Mouse (Mus musculus) ES-Bruce4 (cell line): Measurements from ENCODE around the gene Wnt2. TPM values are rescaled to one million over a fixed set of nuclear protein-coding genes. Genes with fewer than 3 reads are reported as not detected.

ENCODE experiments used
- H3K27ac ChIP-seq: 2 replicates; pipeline ENCODE4 v1.5.1; 2012; ENCODE audit warnings: low read length, inconsistent platforms; ENCODE audit not compliant: insufficient read depth
- H3K27me3 ChIP-seq: 2 replicates; pipeline ENCODE4 v1.6.1; 2012; ENCODE audit warnings: mild to moderate bottlenecking, low read length, inconsistent platforms; ENCODE audit not compliant: control insufficient read depth, poor library complexity, insufficient read depth, severe bottlenecking
- H3K36me3 ChIP-seq: 2 replicates; pipeline ENCODE4 v1.6.1; 2012; ENCODE audit warnings: inconsistent platforms, mild to moderate bottlenecking, low read length, moderate library complexity; ENCODE audit not compliant: control insufficient read depth, poor library complexity, insufficient read depth, severe bottlenecking
- H3K4me1 ChIP-seq: one replicate; pipeline ENCODE4 v1.8.1; 2011; ENCODE audit warnings: low read length; ENCODE audit not compliant: control insufficient read depth, insufficient read depth
- H3K4me3 ChIP-seq: 2 replicates; pipeline ENCODE4 v1.5.1; 2011; ENCODE audit warnings: low read depth, mild to moderate bottlenecking, low read length
- H3K9ac ChIP-seq: 2 replicates; pipeline ENCODE4 v1.6.1; 2012; ENCODE audit warnings: low read depth, mild to moderate bottlenecking, inconsistent platforms; ENCODE audit not compliant: poor library complexity, severe bottlenecking
- H3K9me3 ChIP-seq: replicated peaks from 2 replicates; pipeline ENCODE4 v1.6.1; 2012; ENCODE audit warnings: mild to moderate bottlenecking, low read length, inconsistent platforms; ENCODE audit not compliant: control insufficient read depth, poor library complexity, insufficient read depth, severe bottlenecking
- CTCF ChIP-seq: IDR thresholded peaks from one replicate; pipeline ENCODE4 v1.8.1; 2011; ENCODE audit warnings: low read depth, low read length
- EP300 ChIP-seq: IDR thresholded peaks from 2 replicates; pipeline ENCODE4 v1.6.1; 2011; ENCODE audit warnings: low read depth, low read length; ENCODE audit not compliant: insufficient read depth
- POLR2A ChIP-seq: IDR thresholded peaks from one replicate; pipeline ENCODE4 v1.8.1; 2011; ENCODE audit warnings: low read length; ENCODE audit not compliant: insufficient read depth
- polyA plus RNA-seq: library from polyadenylated mRNA; stranded (reverse); fragments of >200 nt; gene quantifications from 2 replicates; pipeline ENCODE4 v1.2.4, GENCODE M21; 2011; ENCODE audit warnings: low read depth; ENCODE audit not compliant: missing spikeins, insufficient read depth, insufficient read length

Gene Wnt2
- not detected in 2 replicates for polyA plus RNA-seq

- Histone ChIP-seq H3K4me1 (no peaks in the 10 kb centered on the region), H3K36me3 (no peaks in the 10 kb centered on the region), H3K4me3 (peak within 1 kb of the TSS; percentile 51), H3K27ac (no peak within 1 kb of the TSS), H3K9me3 (no peaks in the 10 kb centered on the region), H3K9ac (peak within 1 kb of the TSS; percentile 79), H3K27me3 (peaks cover 17% of the 10 kb centered on the region)
- TF ChIP-seq EP300 (no peak), POLR2A (no peak), CTCF (no peak)
Measured at GRCm38 (mm10) chr6:18029746-18030656, at the start of gene Wnt2. Wnt2 (minus strand) TSS chr6:18030585.

- Histone ChIP-seq H3K4me3 (no peak overlapping the region), H3K4me1 (no peaks in the 10 kb centered on the region), H3K9me3 (no peaks in the 10 kb centered on the region), H3K9ac (no peak overlapping the region), H3K27ac (no peak overlapping the region), H3K36me3 (no peaks in the 10 kb centered on the region), H3K27me3 (no peaks in the 10 kb centered on the region)
- no peak for TF ChIP-seq CTCF
- no peak for TF ChIP-seq EP300
- TF ChIP-seq POLR2A = no peak
Measured at GRCm38 (mm10) chr6:18078615-18079014, 48.2 kb upstream of the Wnt2 start.

- TF ChIP-seq POLR2A (no peak), CTCF (no peak), EP300 (no peak)
- Histone ChIP-seq H3K27ac (no peak overlapping the region), H3K9me3 (no peaks in the 10 kb centered on the region), H3K36me3 (no peaks in the 10 kb centered on the region), H3K4me1 (no peaks in the 10 kb centered on the region), H3K4me3 (no peak overlapping the region), H3K9ac (no peak overlapping the region), H3K27me3 (no peaks in the 10 kb centered on the region)
Measured at GRCm38 (mm10) chr6:18076986-18077385, 46.6 kb upstream of the Wnt2 start.

GRCm38 (mm10) chr6:18076577-18076976, 46.2 kb upstream of the Wnt2 start:
- Histone ChIP-seq H3K36me3 (no peaks in the 10 kb centered on the region), H3K9ac (no peak overlapping the region), H3K4me1 (no peaks in the 10 kb centered on the region), H3K27me3 (no peaks in the 10 kb centered on the region), H3K9me3 (no peaks in the 10 kb centered on the region), H3K4me3 (no peak overlapping the region), H3K27ac (no peak overlapping the region)
- TF ChIP-seq CTCF (no peak), EP300 (no peak), POLR2A (no peak)

GRCm38 (mm10) chr6:18057899-18058298, 27.5 kb upstream of the Wnt2 start:
- no peak for TF ChIP-seq EP300
- no peak for TF ChIP-seq CTCF
- no peak for TF ChIP-seq POLR2A
- Histone ChIP-seq H3K4me3 (no peak overlapping the region), H3K27ac (no peak overlapping the region), H3K27me3 (no peaks in the 10 kb centered on the region), H3K4me1 (no peaks in the 10 kb centered on the region), H3K9ac (no peak overlapping the region), H3K36me3 (no peaks in the 10 kb centered on the region), H3K9me3 (peaks cover 3% of the 10 kb centered on the region; the same call in 1 of the 2 replicates)

GRCm38 (mm10) chr6:18051702-18052101, 21.3 kb upstream of the Wnt2 start:
- Histone ChIP-seq H3K36me3 (no peaks in the 10 kb centered on the region), H3K9me3 (no peaks in the 10 kb centered on the region), H3K9ac (no peak overlapping the region), H3K4me3 (no peak overlapping the region), H3K4me1 (no peaks in the 10 kb centered on the region), H3K27ac (no peak overlapping the region), H3K27me3 (no peaks in the 10 kb centered on the region)
- no peak for TF ChIP-seq CTCF
- TF ChIP-seq POLR2A = no peak
- TF ChIP-seq EP300 = no peak
